Mouse (Mus musculus): Measurements from ENCODE around the gene Pla2g2c. TPM values are rescaled to one million over a fixed set of nuclear protein-coding genes. Genes with fewer than 3 reads are reported as not detected.

Pla2g2c gene
- polyA plus RNA-seq, 1 experiment from 2014 or later: 0.25 TPM

DNA sequence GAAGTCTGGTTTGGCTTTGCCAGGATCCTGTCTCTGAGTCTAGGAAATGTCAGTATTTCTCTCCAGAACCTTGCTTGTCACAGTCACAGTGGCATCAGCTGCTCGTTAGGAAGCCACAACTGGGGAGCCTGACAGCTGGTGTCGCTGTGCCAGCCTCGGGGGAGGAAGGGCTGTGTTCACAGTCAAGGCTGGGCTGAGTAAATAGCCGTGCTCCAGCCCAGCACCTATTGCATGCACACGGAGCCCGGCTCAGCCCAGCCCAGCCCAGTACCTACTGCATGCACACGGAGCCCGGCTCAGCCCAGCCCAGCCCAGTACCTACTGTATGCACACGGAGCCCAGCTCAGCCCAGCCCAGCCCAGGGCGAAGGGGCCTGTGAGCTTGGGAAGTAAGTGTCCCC lies 23.3 kb downstream of the Pla2g2c start:
- WGBS: 60% methylated on average over 10 of the region's 10 CpGs

DNA sequence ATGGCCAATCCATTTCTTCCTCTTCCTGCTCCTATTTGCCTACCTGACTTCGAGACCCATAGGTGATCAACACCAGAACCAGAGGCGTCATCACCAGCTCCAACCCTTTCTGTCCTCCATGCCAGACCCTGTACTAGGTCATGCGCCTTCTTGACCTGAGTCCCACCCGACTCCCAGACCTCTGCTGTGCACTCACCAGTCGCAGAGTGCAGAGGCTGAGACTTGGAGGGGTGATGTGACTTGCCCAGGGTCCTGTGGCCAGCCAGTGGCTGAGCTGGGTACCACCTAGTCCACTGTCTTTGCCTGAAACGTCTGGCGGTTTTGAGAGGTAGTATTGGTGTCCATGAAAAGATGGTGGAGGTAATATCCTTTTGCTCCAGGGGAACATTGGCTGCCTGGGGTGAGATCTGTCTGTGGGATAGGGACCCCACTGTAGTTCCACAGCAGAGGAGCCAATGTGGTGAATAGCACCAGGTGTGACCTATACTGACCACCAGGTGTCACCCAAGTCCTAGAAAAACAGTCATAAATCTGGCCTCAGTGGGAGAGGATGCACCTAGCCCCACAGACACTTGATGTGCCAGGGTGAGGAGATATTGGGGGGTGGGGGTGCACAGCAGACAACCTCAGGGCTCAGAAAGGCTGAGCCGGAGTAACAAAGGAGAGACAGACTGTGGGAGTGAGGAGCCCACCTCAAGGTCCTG lies 23.9 kb downstream of the Pla2g2c start:
- no peaks in the 10 kb centered on the region for H3K4me1 ChIP-seq (ENCODE audit: insufficient read depth)
- WGBS: 45% methylated on average over 8 of the region's 8 CpGs
- H3K4me3 ChIP-seq (ENCODE audit: low read depth, low read length): no peak overlapping the region
- ATAC-seq (ENCODE audit: insufficient read depth) (peak; percentile 24; the same call in 1 of the 2 replicates), DNase-seq (peak; percentile 76)
- H3K4me2 ChIP-seq: no peak overlapping the region
- H3K9ac ChIP-seq: no peak overlapping the region
- no peaks in the 10 kb centered on the region for H3K9me3 ChIP-seq (ENCODE audit: low read depth, low read length)
- peak; percentile 84 for TF ChIP-seq CTCF (IDR thresholded peaks at IDR 0.05; ENCODE audit: low read depth)
- no peak overlapping the region for H3K27ac ChIP-seq (ENCODE audit: low read depth)
- H3K36me3 ChIP-seq (ENCODE audit: insufficient read depth): no peaks in the 10 kb centered on the region
- no peaks in the 10 kb centered on the region for H3K27me3 ChIP-seq (ENCODE audit: insufficient read depth, low read length)

More for the DNA sequence above, 23.3 kb downstream of the Pla2g2c start:
- no peaks in the 10 kb centered on the region for H3K9me3 ChIP-seq (ENCODE audit: low read depth, low read length)
- H3K4me3 ChIP-seq (ENCODE audit: low read depth, low read length): no peak overlapping the region
- no peak overlapping the region for H3K4me2 ChIP-seq
- ATAC-seq (ENCODE audit: insufficient read depth): 0 out of 2 replicates have a peak, but pooled peaks have one; percentile 42
- H3K9ac ChIP-seq: no peak overlapping the region
- TF ChIP-seq CTCF (IDR thresholded peaks at IDR 0.05; ENCODE audit: low read depth): no peak
- H3K27ac ChIP-seq (ENCODE audit: low read depth): no peak overlapping the region
- H3K4me1 ChIP-seq (ENCODE audit: insufficient read depth): no peaks in the 10 kb centered on the region
- peak; percentile 5 for DNase-seq
- H3K36me3 ChIP-seq (ENCODE audit: insufficient read depth): no peaks in the 10 kb centered on the region
- H3K27me3 ChIP-seq (ENCODE audit: insufficient read depth, low read length): no peaks in the 10 kb centered on the region

DNA sequence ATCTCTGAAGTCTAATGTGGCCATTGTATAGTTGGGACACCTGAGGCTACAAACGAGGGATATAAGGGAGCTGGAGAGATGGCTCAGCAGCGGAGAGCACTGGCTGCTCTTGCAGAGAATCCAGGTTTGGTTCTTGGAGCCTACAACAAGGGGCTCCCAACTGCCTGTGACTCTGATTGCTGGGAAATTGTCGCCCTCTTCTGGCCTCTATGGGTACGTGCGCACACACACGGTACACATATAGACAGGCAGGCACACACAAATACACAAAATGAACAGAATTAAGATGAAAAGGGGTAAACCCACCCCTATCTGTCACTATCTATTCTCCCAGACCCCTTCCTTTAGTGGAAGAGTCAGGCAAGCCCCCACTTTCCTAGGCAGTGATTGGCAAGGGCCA lies 28.0 kb downstream of the Pla2g2c start:
- Histone ChIP-seq H3K9me3 (ENCODE audit: low read depth, low read length) (no peaks in the 10 kb centered on the region), H3K4me1 (ENCODE audit: insufficient read depth) (no peaks in the 10 kb centered on the region), H3K4me2 (no peak overlapping the region), H3K4me3 (ENCODE audit: low read depth, low read length) (no peak overlapping the region), H3K9ac (no peak overlapping the region), H3K27me3 (ENCODE audit: insufficient read depth, low read length) (no peaks in the 10 kb centered on the region), H3K27ac (ENCODE audit: low read depth) (no peak overlapping the region), H3K36me3 (ENCODE audit: insufficient read depth) (no peaks in the 10 kb centered on the region)
- WGBS: 94% methylated on average over 6 of the region's 6 CpGs
- ATAC-seq (ENCODE audit: insufficient read depth): no peak
- peak; percentile 29; the same call in 1 of the 2 replicates for TF ChIP-seq CTCF (IDR thresholded peaks at IDR 0.05; ENCODE audit: low read depth)
- DNase-seq: no peak

DNA sequence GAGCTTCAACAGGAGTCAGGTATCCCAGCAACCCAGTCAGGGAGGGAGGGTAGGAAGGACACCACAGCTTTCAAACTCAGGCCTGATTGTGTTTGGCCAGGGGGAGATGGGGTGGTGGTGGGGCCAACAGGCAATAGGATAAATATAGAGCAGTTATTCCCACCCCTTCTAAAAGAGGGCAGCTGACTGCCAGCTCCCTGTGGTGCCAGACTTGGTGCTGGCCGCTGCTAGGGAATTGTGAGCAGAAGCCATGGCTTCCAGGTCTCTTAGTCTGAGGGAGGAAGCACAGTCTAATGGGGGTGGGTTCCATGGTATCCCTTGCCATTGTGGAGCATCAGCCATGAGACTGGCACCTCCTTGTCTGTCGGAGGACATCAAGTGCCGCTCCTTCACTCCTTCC lies 29.0 kb downstream of the Pla2g2c start:
- H3K4me1 ChIP-seq (ENCODE audit: insufficient read depth): no peaks in the 10 kb centered on the region
- H3K27me3 ChIP-seq (ENCODE audit: insufficient read depth, low read length): no peaks in the 10 kb centered on the region
- H3K4me3 ChIP-seq (ENCODE audit: low read depth, low read length): no peak overlapping the region
- H3K27ac ChIP-seq (ENCODE audit: low read depth): no peak overlapping the region
- DNase-seq (no peak), ATAC-seq (ENCODE audit: insufficient read depth) (no peak)
- H3K4me2 ChIP-seq: no peak overlapping the region
- H3K9ac ChIP-seq: no peak overlapping the region
- WGBS: 87% methylated on average over 3 of the region's 3 CpGs
- TF ChIP-seq CTCF (IDR thresholded peaks at IDR 0.05; ENCODE audit: low read depth): no peak
- H3K36me3 ChIP-seq (ENCODE audit: insufficient read depth): no peaks in the 10 kb centered on the region
- H3K9me3 ChIP-seq (ENCODE audit: low read depth, low read length): no peaks in the 10 kb centered on the region

DNA sequence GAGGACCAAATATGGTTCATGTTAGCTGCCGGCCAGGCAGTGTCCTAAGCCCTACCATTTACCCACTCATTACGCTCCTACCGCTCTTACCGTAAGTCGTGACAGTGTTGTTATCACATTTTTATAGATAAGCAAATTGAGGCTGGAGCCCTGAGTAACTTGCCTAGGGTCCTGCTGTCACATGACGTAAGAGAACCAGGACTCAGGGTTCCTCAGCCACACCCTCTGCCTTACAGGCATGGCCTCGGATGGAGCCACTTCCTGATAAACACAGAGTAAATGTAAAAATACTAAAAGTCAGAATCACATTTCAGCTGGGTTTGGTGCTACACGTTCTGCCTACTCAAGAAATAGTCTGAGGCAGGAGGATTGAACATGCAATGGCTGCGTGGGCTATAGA lies 29.8 kb downstream of the Pla2g2c start:
- Histone ChIP-seq H3K27ac (ENCODE audit: low read depth) (no peak overlapping the region), H3K27me3 (ENCODE audit: insufficient read depth, low read length) (no peaks in the 10 kb centered on the region), H3K9me3 (ENCODE audit: low read depth, low read length) (no peaks in the 10 kb centered on the region), H3K4me1 (ENCODE audit: insufficient read depth) (no peaks in the 10 kb centered on the region), H3K4me2 (no peak overlapping the region), H3K4me3 (ENCODE audit: low read depth, low read length) (no peak overlapping the region), H3K36me3 (ENCODE audit: insufficient read depth) (no peaks in the 10 kb centered on the region), H3K9ac (no peak overlapping the region)
- 62% methylated on average over 9 of the region's 9 CpGs for WGBS
- no peak for ATAC-seq (ENCODE audit: insufficient read depth)
- no peak for TF ChIP-seq CTCF (IDR thresholded peaks at IDR 0.05; ENCODE audit: low read depth)
- DNase-seq: no peak

DNA sequence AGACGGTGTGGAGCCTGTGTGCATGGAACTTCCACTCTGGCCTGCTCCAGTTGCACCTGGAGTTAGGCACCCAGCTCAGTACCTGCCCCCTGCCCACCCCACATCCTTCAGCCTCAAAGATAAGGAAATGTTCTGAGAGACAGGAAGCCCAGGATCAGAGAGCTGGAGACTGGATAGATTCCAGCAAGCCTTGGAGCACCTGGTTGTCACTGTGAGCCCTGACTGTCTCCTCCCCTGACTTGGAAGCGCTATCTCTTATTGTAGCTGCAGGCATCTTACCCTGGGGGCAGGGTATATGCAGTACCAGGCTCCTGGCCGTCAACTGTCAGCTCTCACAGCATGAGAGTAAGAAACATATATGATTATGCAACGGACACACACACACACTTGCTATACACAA lies 30.8 kb downstream of the Pla2g2c start:
- Histone ChIP-seq H3K9ac (no peak overlapping the region), H3K27ac (ENCODE audit: low read depth) (no peak overlapping the region), H3K36me3 (ENCODE audit: insufficient read depth) (no peaks in the 10 kb centered on the region), H3K27me3 (ENCODE audit: insufficient read depth, low read length) (no peaks in the 10 kb centered on the region), H3K4me1 (ENCODE audit: insufficient read depth) (no peaks in the 10 kb centered on the region), H3K9me3 (ENCODE audit: low read depth, low read length) (no peaks in the 10 kb centered on the region), H3K4me2 (no peak overlapping the region), H3K4me3 (ENCODE audit: low read depth, low read length) (no peak overlapping the region)
- no peak for DNase-seq
- no peak for ATAC-seq (ENCODE audit: insufficient read depth)
- no peak for TF ChIP-seq CTCF (IDR thresholded peaks at IDR 0.05; ENCODE audit: low read depth)
- WGBS: 59% methylated on average over 4 of the region's 4 CpGs

DNA sequence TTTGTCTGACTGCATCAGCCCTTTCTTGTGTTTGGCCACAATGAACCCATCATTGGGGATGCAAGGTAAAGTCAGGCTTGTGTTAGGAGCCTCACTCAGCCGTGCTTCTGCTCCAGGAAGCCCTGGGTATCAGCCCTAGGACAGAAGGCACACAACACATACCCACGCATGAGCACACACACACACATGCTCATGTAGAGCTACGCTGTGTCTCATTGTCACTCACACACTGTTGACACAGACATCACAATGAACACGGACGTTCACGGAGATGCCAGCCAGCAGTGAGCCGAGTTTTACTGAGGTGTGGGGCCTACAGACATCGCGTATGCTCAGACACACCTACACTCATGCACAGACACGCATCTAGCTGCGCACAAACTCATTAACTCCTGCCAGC lies 31.4 kb downstream of the Pla2g2c start:
- 71% methylated on average over 11 of the region's 11 CpGs for WGBS
- DNase-seq: no peak

More for the DNA sequence above, 31.4 kb downstream of the Pla2g2c start:
- Histone ChIP-seq H3K27me3 (ENCODE audit: insufficient read depth, low read length) (no peaks in the 10 kb centered on the region), H3K9me3 (ENCODE audit: low read depth, low read length) (no peaks in the 10 kb centered on the region), H3K27ac (ENCODE audit: low read depth) (no peak overlapping the region), H3K9ac (no peak overlapping the region), H3K36me3 (ENCODE audit: insufficient read depth) (no peaks in the 10 kb centered on the region), H3K4me2 (no peak overlapping the region), H3K4me1 (ENCODE audit: insufficient read depth) (no peaks in the 10 kb centered on the region), H3K4me3 (ENCODE audit: low read depth, low read length) (no peak overlapping the region)
- TF ChIP-seq CTCF (IDR thresholded peaks at IDR 0.05; ENCODE audit: low read depth): no peak
- ATAC-seq (ENCODE audit: insufficient read depth): no peak

Measured in lung, embryonic 14.5 days (tissue).